Mouse (Mus musculus) lung, postnatal 4 days (tissue): ENCODE measurements around the gene Ifi35.
A peak's percentile ranks its signal among the peaks of the same experiment; 100 is the strongest.
"Not testable (repeated sequence)": the region's sequence is repeated elsewhere in the genome, so short reads cannot be mapped to it uniquely, and the experiment has no call there.

Experiments used
- DNase-seq, 2 experiments: peaks; one replicate each; pipeline ENCODE4 v3.0.0; 2021

The Ifi35 gene

DNA sequence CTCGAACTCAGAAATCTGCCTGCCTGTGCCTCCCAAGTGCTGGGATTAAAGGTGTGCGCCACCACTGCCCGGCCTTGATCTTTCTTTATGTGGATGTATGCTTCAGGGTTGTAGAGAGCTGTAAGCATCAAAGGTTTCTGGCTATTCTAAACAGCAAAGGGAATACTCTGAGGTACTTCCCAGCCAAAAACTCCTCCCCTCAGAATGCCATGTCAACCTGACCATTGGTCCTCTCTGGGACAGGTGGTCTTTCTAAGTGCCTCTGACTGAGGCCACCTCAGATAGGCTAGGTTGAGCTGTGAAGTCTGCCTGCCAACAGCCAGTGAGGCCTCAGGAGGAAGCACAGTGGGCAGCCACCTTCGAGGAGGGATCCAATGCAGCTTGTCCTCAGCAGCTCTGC lies 692 bp downstream of the Ifi35 start:
- DNase-seq = no peak

DNA sequence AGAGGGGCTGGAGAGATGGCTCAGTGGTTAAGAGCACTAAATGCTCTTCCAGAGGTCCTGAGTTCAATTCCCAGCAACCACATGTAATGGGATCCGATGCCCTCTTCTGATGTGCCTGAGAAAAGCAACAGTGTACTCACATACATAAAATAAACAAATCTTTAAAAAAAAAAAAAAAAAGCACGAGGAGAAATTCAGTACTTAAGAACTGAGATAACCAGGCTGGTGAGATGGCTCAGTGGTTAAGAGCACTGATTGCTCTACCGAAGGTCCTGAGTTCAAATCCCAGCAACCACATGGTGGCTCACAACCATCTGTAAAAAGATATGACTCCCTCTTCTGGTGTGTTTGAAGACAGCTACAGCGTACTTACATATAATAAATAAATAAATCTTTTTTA lies 1.4 kb downstream of the Ifi35 start:
- not testable (repeated sequence) for DNase-seq

DNA sequence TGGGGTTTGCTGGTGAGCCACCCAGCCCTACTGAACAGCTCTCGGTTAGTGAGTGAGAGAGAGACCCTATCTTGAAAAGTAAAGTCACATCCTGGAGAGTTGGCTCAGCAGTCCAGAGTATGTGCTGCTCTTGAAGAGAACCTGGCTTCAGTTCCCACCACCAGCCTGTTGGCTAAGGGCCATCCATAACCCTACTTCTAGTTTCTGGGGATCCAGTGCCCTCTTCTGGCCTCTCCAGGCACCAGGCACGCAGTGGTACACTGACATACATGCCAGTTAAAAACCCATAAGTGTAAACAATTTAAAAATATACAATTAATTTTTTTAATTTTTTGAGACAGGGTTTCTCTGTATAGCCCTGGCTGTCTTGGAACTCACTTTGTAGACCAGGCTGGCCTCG lies 2.2 kb downstream of the Ifi35 start:
- DNase-seq = peak in 1 of 2 experiments; percentile 45

DNA sequence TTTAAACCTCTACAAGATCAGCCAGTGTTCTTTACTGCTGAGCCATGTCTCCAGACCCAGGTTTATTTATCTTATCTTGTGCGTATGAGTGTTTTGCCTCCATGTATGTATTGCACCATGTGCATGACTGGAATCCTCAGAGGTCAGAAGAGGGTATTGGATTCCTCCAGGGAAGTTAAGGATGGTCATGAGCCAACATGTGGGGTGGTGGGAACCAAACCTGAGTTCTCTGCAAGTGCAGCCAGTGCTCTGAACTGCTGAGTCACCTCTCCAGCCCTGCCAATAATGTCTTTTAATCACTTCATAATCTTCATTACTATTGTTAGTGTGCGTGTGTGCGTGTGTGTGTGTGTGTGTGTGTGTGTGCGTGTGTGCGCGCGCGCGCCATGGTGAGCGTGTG lies 3.3 kb downstream of the Ifi35 start:
- no peak for DNase-seq

DNA sequence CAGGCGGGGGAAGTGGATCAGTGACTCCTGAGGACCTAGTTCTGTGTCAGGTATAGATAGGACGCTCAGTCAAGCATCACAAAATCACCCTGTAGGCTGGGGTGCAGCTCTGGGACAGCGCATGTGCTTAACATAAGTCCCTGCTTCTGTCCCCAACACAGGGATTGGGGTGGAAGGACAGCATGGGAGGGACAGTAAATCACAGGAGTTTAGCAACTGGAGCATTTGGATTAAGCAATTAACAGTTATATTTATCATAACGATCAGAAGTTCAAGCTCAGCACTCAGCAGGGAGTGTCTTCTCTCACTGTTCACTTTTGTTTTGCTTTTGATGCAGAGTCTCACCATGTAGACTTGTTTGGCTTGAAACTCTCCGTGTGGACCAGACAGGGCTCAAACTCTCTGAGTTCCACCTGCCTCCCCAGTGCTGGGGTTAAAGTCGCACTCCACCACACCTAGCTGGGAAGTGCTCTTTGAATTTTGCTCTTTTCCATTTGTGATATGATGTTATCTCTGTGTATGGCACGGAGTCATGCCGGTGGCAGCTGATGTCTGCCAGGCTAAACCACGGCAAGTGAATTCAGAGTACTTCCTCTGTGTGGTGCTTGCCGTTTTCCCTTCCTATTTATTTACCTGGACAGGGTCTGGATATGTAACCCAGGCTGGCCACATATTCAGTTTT lies 4.0 kb downstream of the Ifi35 start:
- no peak for DNase-seq

DNA sequence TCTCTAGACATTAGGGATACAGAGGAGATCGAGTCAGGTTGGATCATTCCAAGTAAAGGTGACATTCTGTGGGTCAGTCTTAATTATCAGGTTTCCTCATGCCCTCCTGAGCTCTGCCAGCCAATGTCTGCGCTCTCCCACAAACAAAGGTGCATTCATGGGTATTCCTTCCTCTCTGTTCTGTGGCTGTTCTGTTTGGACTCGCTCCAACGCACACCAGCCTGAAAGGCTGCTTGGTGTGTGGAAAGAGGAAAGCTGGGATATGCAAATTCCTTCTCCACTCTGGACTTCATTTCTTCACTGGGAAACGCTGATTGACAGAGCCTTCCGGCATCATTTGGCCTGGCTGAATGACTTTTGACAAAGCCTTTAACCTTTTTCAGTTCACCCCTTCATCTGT lies 6.5 kb downstream of the Ifi35 start:
- no peak for DNase-seq

DNA sequence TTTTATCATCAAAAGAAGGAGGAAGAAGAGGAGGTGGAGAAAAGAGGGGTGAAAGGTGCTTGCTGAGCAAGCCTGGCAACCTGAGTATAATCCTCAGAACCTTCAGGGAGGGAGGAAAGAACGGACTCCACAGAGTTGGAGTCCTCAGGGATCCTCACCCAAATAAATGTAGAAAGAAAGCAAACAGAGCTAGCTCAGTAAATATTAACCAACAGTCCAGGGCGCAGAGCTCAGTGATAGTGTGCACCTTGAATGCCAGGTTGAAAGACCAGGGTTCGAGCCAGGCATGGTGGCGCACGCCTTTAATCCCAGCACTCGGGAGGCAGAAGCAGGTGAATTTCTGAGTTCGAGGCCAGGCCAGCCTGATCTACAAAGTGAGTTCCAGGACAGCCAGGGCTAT lies 7.4 kb downstream of the Ifi35 start:
- DNase-seq = no peak

DNA sequence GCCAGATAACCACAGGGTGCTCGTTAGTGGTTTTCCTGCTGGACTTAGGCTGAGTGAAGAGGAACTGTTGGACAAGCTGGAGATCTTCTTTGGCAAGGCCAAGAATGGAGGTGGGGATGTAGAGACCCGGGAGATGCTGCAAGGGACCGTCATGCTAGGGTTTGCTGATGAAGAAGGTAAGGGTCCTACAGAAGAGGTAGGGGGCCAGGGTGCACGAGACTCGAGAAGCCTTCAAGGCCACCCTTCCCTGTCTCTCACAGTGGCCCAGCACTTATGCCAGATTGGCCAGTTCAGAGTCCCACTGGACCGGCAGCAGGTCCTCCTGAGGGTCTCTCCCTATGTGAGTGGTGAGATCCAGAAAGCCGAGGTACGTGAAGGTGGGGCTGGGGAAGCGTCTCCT lies 9.4 kb downstream of the Ifi35 start:
- no peak for DNase-seq

DNA sequence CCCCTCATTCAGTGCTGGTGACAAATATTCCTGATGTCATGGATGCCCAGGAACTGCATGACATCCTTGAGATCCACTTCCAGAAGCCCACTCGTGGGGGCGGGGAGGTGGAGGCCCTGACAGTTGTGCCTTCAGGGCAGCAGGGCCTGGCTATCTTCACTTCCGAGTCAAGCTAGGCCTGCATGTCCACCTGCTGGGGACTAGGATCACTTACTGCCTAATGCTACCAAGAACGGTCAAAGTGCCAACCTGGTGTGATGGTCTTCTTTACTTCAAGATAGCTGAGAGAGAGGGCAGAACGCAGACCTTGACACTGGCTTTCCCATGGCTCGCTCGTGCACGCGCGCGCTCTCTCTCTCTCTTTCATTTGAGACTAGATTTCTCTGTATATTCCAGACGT lies 10.0 kb downstream of the Ifi35 start:
- no peak for DNase-seq

DNA sequence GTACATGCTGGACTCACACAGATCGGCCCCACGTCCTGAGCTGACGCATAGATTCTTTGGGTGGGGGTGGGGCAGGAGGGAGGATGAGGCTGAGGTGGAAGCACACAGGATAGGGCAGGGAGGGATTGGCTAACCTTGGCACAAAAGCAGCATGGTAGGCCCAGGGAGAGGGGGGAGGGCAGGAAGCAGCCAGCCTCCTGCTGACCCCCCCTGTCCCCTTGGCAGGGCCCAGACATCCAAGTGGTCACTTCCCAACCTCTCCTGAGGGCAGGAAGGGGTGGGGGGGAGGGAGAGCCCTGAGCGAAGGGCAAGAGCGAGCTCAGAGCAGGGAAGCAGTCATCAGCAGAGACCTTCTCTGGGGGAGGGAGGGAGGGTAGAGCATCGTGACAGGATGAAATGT lies 11.5 kb downstream of the Ifi35 start:
- peak; percentile 69 to 87 for DNase-seq

DNA sequence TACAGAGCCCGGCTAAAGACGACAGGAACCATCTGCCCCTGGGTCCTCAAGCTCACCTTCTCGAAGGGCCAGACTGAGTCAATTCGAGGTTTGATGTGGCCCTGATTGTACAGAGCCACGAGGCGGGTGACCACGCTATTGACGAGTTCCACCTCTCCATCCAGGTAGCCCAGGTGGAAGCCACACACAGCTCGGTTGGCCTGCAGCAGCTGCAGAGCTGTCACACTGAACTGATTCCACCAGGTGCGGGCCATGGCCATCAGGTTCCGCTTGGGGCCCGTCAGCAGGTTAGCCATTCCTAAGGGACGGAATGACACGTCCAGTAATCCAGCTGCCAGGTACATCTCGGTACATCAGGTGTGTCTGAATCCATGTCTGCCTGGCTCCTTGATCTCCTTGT lies 12.1 kb downstream of the Ifi35 start:
- no peak for DNase-seq

DNA sequence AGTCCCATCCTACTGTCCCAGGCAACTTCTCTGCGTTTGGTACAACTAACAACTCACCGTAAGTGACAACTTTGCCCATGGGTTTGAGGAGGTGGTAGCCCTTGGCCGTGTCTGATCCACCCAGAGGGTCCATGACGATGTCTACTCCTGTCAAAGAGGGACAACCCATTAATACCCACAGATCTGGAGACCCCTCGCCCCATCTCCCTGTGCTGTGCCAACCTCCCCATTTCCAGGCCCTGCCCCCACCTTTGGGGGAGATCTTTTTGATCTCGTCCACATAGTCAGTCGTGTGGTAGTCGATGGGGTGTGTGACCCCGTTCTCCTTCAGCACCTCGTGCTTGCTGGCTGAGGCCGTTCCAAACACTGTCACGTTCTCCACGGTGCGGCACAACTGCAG lies 13.9 kb downstream of the Ifi35 start:
- DNase-seq = no peak

DNA sequence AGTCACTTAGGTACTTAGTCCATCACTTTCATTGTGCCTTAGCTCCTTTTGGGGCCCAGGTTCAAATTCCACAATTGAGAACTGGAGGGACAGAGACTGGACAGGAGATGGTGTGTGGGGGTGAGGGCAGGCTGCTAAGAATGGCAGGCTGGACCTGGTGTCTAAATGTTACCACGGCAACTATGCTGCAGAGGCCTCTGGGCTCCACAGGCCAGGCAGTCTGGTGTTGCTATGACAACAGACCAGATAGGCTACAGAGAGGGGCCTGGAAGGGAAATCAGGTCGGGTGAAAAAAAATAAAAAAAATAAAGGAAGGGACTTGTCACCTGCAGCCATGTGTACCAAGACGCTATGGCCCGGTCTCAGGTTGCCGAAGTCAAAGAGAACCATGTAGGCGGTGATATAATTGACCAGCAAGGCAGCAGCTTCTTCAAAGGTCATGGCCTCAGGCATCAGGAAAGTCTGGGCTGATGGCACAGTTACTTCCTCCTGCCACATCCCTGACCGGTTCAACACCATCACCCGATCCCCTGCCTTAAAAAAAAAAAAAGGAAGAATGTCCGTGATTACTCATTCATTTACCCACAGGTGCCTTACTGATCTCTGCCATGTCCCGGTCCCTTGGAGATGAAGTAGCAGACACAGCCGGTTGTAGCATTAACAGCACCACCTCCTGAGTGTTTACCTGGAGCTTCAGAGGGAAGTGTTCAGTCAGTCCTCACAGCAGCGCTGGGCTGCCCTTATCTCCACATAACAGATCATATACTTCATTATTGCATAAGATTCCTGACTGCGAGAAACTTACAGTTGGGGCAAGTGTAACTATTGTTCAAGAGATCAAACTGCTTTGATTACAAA lies 14.6 kb downstream of the Ifi35 start:
- DNase-seq = no peak

DNA sequence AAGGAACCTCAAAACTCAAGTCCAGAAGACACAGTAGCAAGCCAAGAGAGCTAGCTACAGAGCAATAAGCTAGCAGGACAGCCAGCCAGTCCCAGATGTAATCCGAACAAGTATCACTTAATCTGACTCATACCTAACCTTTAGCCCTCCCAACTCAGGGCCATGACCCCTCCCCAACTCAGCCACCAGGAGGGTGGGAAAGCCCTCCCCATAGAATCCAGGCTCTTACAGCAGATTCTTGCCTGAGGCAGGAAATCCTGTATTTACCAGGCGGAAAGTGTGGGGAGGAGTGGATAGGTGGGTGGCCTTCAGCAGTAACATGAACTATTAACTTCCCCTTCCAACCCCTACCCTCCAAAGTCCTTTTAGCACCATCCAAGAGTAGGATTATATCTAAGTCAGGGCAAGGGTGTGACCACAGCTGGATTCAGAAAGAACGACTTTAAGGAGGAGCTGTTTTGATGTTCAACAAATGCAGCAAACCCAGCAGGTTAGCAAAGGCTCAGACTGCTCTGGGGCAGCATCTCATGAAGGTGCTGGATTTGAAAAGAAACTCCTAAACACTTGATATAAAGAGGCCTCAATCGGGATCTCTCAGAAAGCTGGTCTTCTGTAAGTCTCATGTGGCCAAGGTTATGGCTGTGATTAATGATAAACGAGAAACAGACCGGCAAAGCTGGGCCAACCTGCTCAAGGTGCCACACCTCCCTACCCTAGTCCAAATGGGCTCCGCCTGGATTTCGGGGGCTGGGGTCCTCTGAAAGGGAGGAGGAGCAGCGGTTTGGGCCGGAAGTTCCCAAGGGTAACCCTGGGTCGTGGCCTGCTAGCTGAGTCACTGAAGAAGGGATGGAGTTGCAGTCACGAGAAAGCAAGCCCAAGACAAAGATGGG lies 16.2 kb downstream of the Ifi35 start, which contains the start of gene Rnd2:
Gene Rnd2 (plus strand): TSS at position 789 of the 890 bp plus-strand sequence.
- DNase-seq = peak; percentile 69 to 83

DNA sequence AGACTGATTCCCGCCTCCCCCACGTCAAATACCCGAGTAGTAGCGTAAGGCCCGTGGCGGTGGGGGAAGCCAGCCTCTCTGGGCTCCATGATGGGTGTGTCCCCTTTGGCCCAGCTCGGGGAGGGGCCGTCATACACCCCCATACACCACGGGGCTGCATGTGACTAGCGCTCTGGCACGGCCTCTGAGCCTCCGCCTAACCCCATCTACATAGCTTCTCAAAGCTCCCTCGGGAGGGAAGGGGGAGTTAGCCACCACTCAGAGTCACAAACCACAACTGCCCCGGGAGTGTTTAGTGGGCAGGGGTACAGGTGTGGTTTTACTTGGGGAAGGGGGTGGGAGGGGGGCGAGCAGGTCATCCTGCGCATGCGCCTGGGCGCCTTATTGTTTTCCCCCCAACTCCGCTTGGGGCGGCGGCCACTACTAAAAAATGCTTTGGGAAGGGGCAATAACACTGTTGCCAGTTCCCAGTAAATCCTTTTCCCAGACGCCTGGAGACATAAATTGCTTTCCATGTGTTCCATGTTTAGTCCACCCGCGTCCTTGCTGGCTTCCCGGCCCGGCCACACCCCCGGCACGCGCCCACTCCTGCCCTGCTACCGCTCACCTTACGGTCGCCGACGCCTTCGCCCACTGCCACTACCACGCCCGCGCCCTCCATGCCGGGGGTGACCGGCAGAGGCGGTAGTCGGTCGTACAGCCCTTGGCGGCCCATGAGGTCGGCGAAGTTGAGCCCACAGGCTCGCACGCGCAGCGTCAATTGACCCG lies 17.1 kb downstream of the Ifi35 start:
- DNase-seq = peak; percentile 83 to 89

DNA sequence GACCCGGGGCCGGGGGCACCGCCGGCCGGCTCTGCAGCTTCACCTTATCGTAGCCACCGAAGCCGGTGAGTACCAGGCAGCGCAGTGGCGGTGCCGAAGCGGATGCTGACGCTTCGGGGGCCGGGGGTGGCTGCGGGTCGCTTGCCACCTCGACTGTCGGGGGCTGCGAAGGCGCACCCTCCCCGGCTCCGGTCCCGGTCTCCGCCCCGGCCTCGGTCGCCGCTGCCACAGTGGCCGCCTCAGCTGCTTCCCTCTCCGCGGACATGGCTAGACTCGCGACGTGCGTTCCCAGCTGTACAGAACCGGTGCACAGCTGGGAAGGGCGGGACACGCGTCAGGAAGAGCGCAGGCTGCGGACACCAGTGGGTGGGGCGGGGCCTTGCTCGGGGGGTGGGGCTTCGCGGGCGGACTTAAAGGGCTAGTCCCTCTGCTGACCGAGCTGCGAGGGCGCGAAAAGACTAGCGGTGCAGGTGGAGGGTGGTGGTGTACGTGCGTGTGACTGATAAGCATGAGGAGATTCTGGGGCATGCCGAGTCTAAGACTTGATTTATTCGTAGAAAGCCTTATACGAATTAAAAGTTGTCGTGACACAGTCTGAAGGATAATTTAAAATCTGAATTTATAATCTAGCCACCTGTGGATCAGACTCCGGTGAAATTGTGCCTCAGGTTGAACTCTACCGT lies 17.8 kb downstream of the Ifi35 start, which contains the start of gene Vat1:
Gene Vat1 (minus strand): TSS at position 362 of the 683 bp plus-strand sequence.
- DNase-seq = peak; percentile 81 to 86

DNA sequence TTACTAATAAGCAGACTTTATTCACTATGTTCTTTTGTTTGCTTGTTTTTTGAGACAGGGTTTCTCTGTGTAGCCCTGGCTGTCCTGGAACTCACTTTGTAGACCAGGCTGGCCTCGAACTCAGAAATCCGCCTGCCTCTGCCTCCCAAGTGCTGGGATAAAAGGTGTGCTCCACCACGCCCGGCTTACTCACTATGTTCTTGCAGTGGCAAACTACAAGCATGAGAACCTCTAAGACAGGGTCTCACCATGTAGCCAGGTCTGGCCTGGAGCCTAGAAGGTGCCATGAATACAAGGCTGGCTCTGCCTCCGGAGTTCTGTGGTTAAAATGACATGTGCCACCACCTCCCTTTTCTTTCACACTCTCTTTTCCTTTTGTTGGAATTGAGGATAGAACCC lies 18.3 kb downstream of the Ifi35 start:
- DNase-seq = not testable (repeated sequence)

DNA sequence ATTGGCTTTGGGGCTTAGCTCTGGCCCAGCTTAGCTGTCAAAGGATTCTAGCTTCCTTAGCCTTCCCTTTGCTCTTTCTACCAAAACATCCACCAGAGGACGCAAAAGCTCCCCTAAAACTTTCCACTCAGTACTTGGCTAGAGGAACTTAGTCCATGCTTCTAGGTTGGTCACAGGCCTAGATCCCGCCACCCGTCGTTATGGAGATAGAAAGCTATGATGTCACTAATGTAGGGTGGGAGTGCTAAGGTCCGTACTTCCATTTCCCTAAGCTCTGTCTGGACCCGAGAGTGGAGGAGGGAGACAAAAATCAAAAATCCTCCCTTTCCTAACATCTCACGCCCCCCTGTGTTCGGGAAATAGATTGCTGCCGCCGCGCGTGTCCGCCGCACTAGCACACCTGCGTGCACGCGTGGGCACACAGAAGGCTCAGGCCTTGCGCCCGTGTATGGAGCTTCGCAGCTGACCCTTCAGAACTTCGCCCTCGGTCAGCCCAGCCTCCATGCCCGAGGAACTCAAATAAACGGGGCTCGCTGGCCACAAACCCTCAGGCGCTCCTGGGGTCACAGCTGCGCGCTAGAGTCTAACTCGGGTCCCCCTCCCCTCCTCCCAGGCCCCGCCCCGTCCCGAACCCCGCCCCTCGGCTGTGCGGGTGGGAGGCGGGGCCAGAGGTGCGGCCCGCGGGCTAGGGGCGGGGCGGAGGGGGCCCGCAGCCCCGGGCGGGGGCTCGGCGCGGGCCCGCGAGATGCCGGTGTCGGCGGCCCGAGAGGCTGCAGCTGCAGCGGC lies 19.5 kb downstream of the Ifi35 start:
- DNase-seq = peak; percentile 77 to 80

DNA sequence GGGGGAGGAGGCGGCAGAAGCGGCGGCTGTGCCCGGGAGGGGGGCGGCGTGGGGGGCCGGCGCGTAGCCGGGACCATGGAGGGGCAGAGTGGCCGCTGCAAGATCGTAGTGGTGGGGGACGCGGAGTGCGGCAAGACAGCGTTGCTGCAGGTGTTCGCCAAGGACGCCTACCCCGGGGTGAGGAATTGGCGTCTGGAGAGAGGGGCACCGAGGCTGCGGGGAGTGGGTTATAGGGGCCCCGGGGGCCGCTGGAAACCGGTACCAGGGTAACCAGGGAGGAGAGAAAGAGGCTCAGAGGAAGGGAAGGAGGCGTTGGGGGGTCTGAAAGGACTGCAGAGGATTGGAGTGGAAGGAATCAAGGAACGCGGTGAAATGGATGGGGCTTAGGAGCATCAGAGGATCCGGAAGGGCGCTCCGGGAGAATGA lies 20.1 kb downstream of the Ifi35 start:
- no peak for DNase-seq

DNA sequence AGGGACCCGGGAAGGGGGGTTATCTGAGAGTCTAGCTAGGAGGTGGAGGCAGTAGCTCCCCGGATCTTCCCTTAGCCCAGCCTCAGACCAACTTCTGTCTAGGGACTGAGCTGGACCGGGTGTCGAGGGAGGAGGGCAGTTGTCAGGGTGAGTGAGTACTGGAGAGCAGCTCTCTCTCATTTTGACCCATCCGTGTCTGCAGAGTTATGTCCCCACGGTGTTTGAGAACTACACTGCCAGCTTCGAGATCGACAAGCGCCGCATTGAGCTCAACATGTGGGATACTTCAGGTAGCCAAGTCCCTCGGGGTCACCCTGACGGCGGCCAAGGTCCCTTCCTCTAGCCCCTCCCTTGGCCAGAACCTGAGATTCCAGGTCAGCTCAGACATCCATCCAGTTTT lies 20.5 kb downstream of the Ifi35 start:
- no peak for DNase-seq

DNA sequence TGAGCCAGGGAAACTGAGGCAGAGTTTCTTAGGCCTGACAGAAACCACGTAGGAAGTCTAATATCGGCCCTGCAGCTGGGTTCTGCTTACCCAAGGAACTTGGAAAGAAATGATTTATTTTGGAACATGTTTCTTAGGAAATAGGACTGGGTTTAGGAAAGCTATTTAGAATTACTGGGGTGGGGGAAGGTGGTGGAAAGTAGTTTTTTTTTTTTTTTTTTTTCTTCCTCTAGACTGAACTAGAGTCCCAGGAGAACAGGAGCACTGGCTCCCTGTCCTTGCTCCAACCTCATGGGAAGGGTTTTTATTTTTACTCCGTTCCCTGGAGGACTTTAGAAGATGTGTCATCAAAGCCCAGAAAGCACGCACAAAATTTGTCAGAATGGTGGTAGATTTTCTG lies 20.9 kb downstream of the Ifi35 start:
- DNase-seq = no peak
